Comparison of ENCODE assay signal across 8 mouse cellular contexts in genomic region chr4:122808108-122808507, GRCm38 (mm10). TPM values are rescaled to one million over a fixed set of nuclear protein-coding genes. Genes with fewer than 3 reads are reported as not detected.
DNase-seq lines count a peak whose midpoint lies in the region; ATAC-seq lines count a peak whose summit lies in the region.

No protein-coding gene starts in this region.

- H3K4me3 ChIP-seq in midbrain, embryonic 12.5 days: no peak overlapping the region

- H3K4me1 ChIP-seq in midbrain, embryonic 12.5 days: no peaks in the 10 kb centered on the region

- no peak overlapping the region for H3K4me2 ChIP-seq in midbrain, embryonic 12.5 days (replicated peaks)

- no peaks in the 10 kb centered on the region for H3K27me3 ChIP-seq in midbrain, embryonic 12.5 days

- no peak overlapping the region for H3K9ac ChIP-seq in midbrain, embryonic 12.5 days (replicated peaks)

- H3K36me3 ChIP-seq in midbrain, embryonic 12.5 days: no peaks in the 10 kb centered on the region

- no peak overlapping the region for H3K27ac ChIP-seq in midbrain, embryonic 12.5 days (replicated peaks)

- H3K9me3 ChIP-seq in midbrain, embryonic 12.5 days: no peaks in the 10 kb centered on the region

- peak; percentile 61 for DNase-seq in T-cell, adult 2 months (ENCODE audit: low spot score)
- DNase-seq in cerebellum, adult 9-11 months: peak; percentile 48
- DNase-seq in frontal cortex, postnatal 36 days (ENCODE audit: low spot score in 2 of 2): peak; percentile 72 to 75
- DNase-seq in induced T-regulatory cell, adult 2 months (ENCODE audit: low read depth): peak; percentile 85
- peak; percentile 70 to 82 for DNase-seq in left cerebral cortex, adult 18-20 months (ENCODE audit: low spot score in 2 of 2)
- DNase-seq in right cerebral cortex, postnatal 4 days: peak; percentile 80
- DNase-seq in urinary bladder, postnatal 4 days (ENCODE audit: low spot score in 2 of 2): peak; percentile 53 to 75

- 29% methylated on average over 4 of the region's 4 CpGs for WGBS in midbrain, embryonic 12.5 days

- ATAC-seq in midbrain, embryonic 12.5 days (ENCODE audit: low FRiP score, low read depth): peak; percentile 65; the same call in 1 of the 2 replicates

RNA-seq across cellular contexts. Expression of gene Ppt1, which starts 27.9 kb away (rescaled TPM):
- 100 to 1,000 TPM; 105 to 111 TPM for total RNA-seq in left cerebral cortex, adult 18-20 months (2021)
- 67.4 and 72.8 TPM in 2 replicates for polyA plus RNA-seq in midbrain, embryonic 12.5 days (2016; fragmentation: Nextera tagmentation; extraction: Ambion mirVana)
